Mouse (Mus musculus) intestine, postnatal 0 days (tissue): Measurements from ENCODE around the gene Zfp593. TPM values are rescaled to one million over a fixed set of nuclear protein-coding genes. Genes with fewer than 3 reads are reported as not detected.

Experiments used
- ATAC-seq: fragments of 200-750 bp; cut with Nextera tagmentation; 2 replicates; pipeline ENCODE4 v1.8.0; 2017; ENCODE audit warnings: mild to moderate bottlenecking, moderate TSS enrichment, moderate library complexity
- H3K27ac ChIP-seq: fragments of 300-500 bp; sonication (generic); 2 replicates; pipeline ENCODE4 v1.5.1; 2014; ENCODE audit warnings: mild to moderate bottlenecking, low read depth, low read length, moderate library complexity
- H3K27me3 ChIP-seq: fragments of 300-500 bp; sonication (generic); replicated peaks from 2 replicates; pipeline ENCODE4 v1.6.1; 2014; ENCODE audit warnings: low read length, mixed read lengths; ENCODE audit not compliant: control insufficient read depth, insufficient read depth
- H3K36me3 ChIP-seq: fragments of 300-500 bp; sonication (generic); 2 replicates; pipeline ENCODE4 v1.6.1; 2014; ENCODE audit warnings: mild to moderate bottlenecking, moderate library complexity; ENCODE audit not compliant: control insufficient read depth, insufficient read depth
- H3K4me1 ChIP-seq: fragments of 300-500 bp; sonication (generic); replicated peaks from 2 replicates; pipeline ENCODE4 v1.6.1; 2014; ENCODE audit warnings: antibody characterized with exemption, low read length, mixed read lengths; ENCODE audit not compliant: control insufficient read depth, insufficient read depth
- H3K4me2 ChIP-seq: fragments of 300-500 bp; sonication (generic); replicated peaks from 2 replicates; pipeline ENCODE4 v1.6.1; 2014; ENCODE audit warnings: low read depth, mild to moderate bottlenecking, moderate library complexity
- H3K4me3 ChIP-seq: fragments of 300-500 bp; sonication (generic); 2 replicates; pipeline ENCODE4 v1.5.1; 2014; ENCODE audit warnings: low read depth, low read length
- H3K9ac ChIP-seq: fragments of 300-500 bp; sonication (generic); 2 replicates; pipeline ENCODE4 v1.6.1; 2014; ENCODE audit warnings: mild to moderate bottlenecking, low read depth, low read length
- H3K9me3 ChIP-seq: fragments of 300-500 bp; sonication (generic); 2 replicates; pipeline ENCODE4 v1.6.1; 2016; ENCODE audit warnings: mixed run types; ENCODE audit not compliant: control insufficient read depth
- CTCF ChIP-seq: sonication (generic); IDR thresholded peaks from 2 replicates; pipeline ENCODE4 v1.5.1; 2016; ENCODE audit warnings: low read depth, mild to moderate bottlenecking, control low read depth, antibody characterized with exemption, moderate library complexity
- WGBS: fragments of 180-500 bp; shearing (Covaris S2); extraction: QIAGEN DNeasy Blood & Tissue Kit; methylation state at CpG from one replicate; pipeline ENCODE4 v1.1.7; 2014; 5-methylcytosine and 5-hydroxymethylcytosine counted together
- polyA plus RNA-seq: library from polyadenylated mRNA; unstranded; fragments of >200 nt; fragmentation: Nextera tagmentation; extraction: Ambion mirVana; gene quantifications from 2 replicates; pipeline ENCODE4 v1.2.1, GENCODE M21; 2015

Zfp593 gene
- polyA plus RNA-seq, 1 experiment from 2014 or later = 9.4 TPM

- peak; percentile 74 for ATAC-seq
- Histone ChIP-seq H3K4me1 (no peaks in the 10 kb centered on the region; the same call in 1 of the 2 replicates), H3K4me3 (peak overlapping the region; percentile 60), H3K4me2 (peak overlapping the region; percentile 66), H3K9me3 (no peaks in the 10 kb centered on the region), H3K36me3 (peaks cover 19% of the 10 kb centered on the region; the same call in 1 of the 2 replicates), H3K27ac (peak overlapping the region; percentile 87), H3K9ac (peak overlapping the region; percentile 50), H3K27me3 (no peaks in the 10 kb centered on the region)
- no peak for TF ChIP-seq CTCF
- WGBS = 12% methylated on average over 19 of the region's 19 CpGs
Measured at GRCm38 (mm10) chr4:134237582-134238278, 7.7 kb downstream of the Zfp593 start.

GRCm38 (mm10) chr4:134234876-134235275 is 10.5 kb downstream of the Zfp593 start:
- TF ChIP-seq CTCF = no peak
- no peak for ATAC-seq
- H3K4me3 ChIP-seq = no peak overlapping the region
- H3K4me1 ChIP-seq = peaks cover 4% of the 10 kb centered on the region; the same call in 1 of the 2 replicates
- H3K9ac ChIP-seq = no peak overlapping the region
- no peaks in the 10 kb centered on the region for H3K9me3 ChIP-seq
- no peaks in the 10 kb centered on the region for H3K27me3 ChIP-seq
- H3K4me2 ChIP-seq = no peak overlapping the region
- H3K27ac ChIP-seq = no peak overlapping the region
- H3K36me3 ChIP-seq = peaks cover 29% of the 10 kb centered on the region
- 73% methylated on average over 5 of the region's 5 CpGs for WGBS

- ATAC-seq = peak; percentile 65
- H3K9me3 ChIP-seq = no peaks in the 10 kb centered on the region
- 15% methylated on average over 8 of the region's 8 CpGs for WGBS
- H3K36me3 ChIP-seq = peaks cover 39% of the 10 kb centered on the region
- peaks cover 4% of the 10 kb centered on the region; the same call in 1 of the 2 replicates for H3K4me1 ChIP-seq
- no peak overlapping the region for H3K9ac ChIP-seq
- TF ChIP-seq CTCF = no peak
- peak overlapping the region; percentile 18; the same call in 1 of the 2 replicates for H3K4me2 ChIP-seq
- H3K27me3 ChIP-seq = no peaks in the 10 kb centered on the region
- no peak overlapping the region for H3K27ac ChIP-seq
- no peak overlapping the region for H3K4me3 ChIP-seq
Measured at GRCm38 (mm10) chr4:134230431-134230830, 15.0 kb downstream of the Zfp593 start.

DNA sequence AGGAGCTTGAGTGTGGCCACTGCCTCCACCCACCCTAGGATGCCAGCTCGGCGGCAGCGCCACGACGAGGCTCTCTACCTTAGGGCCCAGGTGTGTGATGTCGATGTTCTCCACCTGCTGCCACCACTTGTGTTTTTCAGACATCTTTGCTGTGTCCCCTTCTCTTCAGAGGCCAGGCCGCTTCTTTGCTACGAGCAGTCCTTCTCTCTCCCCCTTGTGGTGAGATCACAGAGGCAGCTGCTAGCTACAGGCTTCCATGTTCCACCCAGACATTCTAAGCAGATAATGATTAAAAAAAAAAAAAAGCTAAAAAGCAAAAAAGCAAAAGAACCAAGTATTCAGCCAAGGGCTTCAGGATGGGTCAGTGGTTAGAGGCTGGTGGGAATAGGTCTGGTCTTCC is 18.2 kb downstream of the Zfp593 start, which contains the start of gene Catsper4:
Gene Catsper4 (minus strand): TSS at position 190 of the 400 bp plus-strand sequence.
- Histone ChIP-seq H3K9me3 (no peaks in the 10 kb centered on the region), H3K9ac (no peak within 1 kb of the TSS), H3K4me3 (no peak within 1 kb of the TSS), H3K27me3 (no peaks in the 10 kb centered on the region), H3K27ac (no peak within 1 kb of the TSS), H3K4me1 (peaks cover 4% of the 10 kb centered on the region; the same call in 1 of the 2 replicates), H3K4me2 (no peak within 1 kb of the TSS), H3K36me3 (peaks cover 21% of the 10 kb centered on the region)
- no peak for ATAC-seq
- WGBS = 76% methylated on average over 8 of the region's 8 CpGs
- peak; percentile 59 for TF ChIP-seq CTCF

GRCm38 (mm10) chr4:134222793-134223600 is 22.4 kb downstream of the Zfp593 start:
- Histone ChIP-seq H3K9me3 (no peaks in the 10 kb centered on the region), H3K4me3 (no peak overlapping the region), H3K4me1 (no peaks in the 10 kb centered on the region), H3K9ac (no peak overlapping the region), H3K4me2 (peak overlapping the region; percentile 44), H3K27ac (peak overlapping the region; percentile 66; the same call in 1 of the 2 replicates), H3K36me3 (no peaks in the 10 kb centered on the region), H3K27me3 (no peaks in the 10 kb centered on the region)
- ATAC-seq = peak; percentile 78
- TF ChIP-seq CTCF = no peak
- 31% methylated on average over 11 of the region's 11 CpGs for WGBS

GRCm38 (mm10) chr4:134206488-134207053 is 38.8 kb downstream of the Zfp593 start:
- WGBS = 45% methylated on average over 6 of the region's 6 CpGs
- Histone ChIP-seq H3K27ac (no peak overlapping the region), H3K4me2 (no peak overlapping the region), H3K36me3 (no peaks in the 10 kb centered on the region), H3K9ac (no peak overlapping the region), H3K4me1 (no peaks in the 10 kb centered on the region), H3K9me3 (no peaks in the 10 kb centered on the region), H3K27me3 (no peaks in the 10 kb centered on the region), H3K4me3 (no peak overlapping the region)
- ATAC-seq = no peak
- no peak for TF ChIP-seq CTCF
